Mouse (Mus musculus): ENCODE results near the gene Trp53i11. TPM values are rescaled to one million over a fixed set of nuclear protein-coding genes. Genes with fewer than 3 reads are reported as not detected.

The Trp53i11 gene
- polyA plus RNA-seq, 1 experiment from 2014 or later: 48.9 TPM

DNA sequence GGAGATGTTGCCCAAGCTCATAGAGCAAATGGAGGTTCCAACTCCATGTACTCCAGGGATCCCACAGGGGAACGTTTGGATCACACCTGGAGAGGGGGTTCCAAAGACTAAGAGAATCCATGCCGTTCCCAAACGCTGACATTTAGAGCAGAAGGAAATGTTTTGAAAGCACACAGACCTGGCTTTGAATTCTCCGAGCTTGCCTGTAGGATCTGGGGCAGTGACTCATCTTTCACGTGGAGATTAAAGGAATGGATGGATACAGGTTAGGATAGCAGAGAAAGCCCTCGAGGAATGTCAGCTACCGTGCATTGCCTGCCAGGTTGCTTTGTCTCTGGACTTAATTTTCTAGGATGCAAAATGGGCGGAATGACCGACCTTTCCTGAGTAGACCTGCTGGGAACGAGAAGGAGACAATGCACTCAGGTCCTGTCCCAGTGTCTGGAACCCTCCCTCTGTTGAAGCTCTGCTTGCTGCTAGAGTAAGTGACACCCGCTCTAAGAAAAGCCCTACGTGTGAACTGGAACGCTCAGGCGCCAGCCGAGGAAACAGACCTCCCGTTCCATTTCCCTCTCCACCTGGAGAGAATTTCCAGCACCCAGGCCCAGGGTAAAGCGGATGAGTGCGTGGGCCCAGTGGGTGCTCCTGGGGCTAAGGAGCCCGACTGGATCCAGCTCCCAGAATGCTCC is 17.0 kb upstream of the Trp53i11 start:
- H3K4me1 ChIP-seq (replicated peaks; ENCODE audit: control insufficient read depth, insufficient read depth, low read length): peaks cover 10% of the 10 kb centered on the region
- no peak overlapping the region for H3K4me3 ChIP-seq (ENCODE audit: low read length)
- no peaks in the 10 kb centered on the region for H3K9me3 ChIP-seq (ENCODE audit: control insufficient read depth, low read length)
- H3K9ac ChIP-seq (ENCODE audit: low read length): no peak overlapping the region
- no peak overlapping the region for H3K4me2 ChIP-seq (ENCODE audit: low read depth, low read length)
- no peak for ATAC-seq (ENCODE audit: low read depth)
- 60% methylated on average over 19 of the region's 19 CpGs for WGBS
- H3K36me3 ChIP-seq (ENCODE audit: control insufficient read depth, insufficient read depth, low read length): no peaks in the 10 kb centered on the region
- H3K27ac ChIP-seq (ENCODE audit: low read length): no peak overlapping the region
- no peaks in the 10 kb centered on the region for H3K27me3 ChIP-seq (ENCODE audit: control insufficient read depth, insufficient read depth, low read depth, low read length)

DNA sequence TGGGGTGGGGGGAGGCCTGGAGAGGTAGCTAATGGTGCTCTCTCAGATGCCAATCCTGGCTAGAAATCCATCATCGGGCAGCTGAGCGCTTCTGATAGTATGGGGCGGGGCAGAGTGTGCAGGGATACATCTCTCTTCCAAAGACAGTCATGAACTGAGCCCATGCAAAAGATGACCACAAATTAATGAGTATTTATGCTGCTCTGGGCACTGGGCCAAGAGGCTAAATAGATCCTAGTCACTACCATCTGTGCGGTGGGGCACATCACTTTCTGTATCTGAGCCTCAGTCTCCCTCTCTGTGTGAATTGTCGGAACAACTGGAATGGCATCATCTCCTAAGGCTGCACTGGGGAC is 16.5 kb upstream of the Trp53i11 start:
- WGBS: 52% methylated on average over 5 of the region's 5 CpGs
- Histone ChIP-seq H3K4me1 (replicated peaks; ENCODE audit: control insufficient read depth, insufficient read depth, low read length) (peaks cover 15% of the 10 kb centered on the region), H3K9me3 (ENCODE audit: control insufficient read depth, low read length) (no peaks in the 10 kb centered on the region), H3K4me3 (ENCODE audit: low read length) (no peak overlapping the region), H3K4me2 (ENCODE audit: low read depth, low read length) (no peak overlapping the region), H3K36me3 (ENCODE audit: control insufficient read depth, insufficient read depth, low read length) (no peaks in the 10 kb centered on the region), H3K27ac (ENCODE audit: low read length) (no peak overlapping the region), H3K9ac (ENCODE audit: low read length) (no peak overlapping the region), H3K27me3 (ENCODE audit: control insufficient read depth, insufficient read depth, low read depth, low read length) (no peaks in the 10 kb centered on the region)
- ATAC-seq (ENCODE audit: low read depth): no peak

DNA sequence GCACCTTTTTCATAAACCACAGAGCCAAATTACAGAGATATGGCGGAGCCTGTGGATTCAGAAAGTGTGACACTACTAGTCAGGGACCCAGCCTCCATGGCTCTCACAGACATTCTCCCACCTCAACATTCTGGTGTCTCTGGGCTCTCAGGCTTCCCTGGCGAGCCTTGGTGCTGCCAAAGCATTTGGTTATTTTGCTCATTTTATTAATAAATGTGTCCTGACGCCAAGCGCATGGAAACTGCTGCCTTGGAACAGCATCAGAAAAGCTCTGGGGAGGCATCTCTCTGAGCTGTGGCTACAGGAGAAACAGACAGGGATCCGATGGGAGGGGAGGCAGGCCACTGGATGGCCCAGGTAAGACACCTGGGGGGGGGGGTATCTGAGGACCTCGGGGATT is 15.4 kb upstream of the Trp53i11 start:
- Histone ChIP-seq H3K4me2 (ENCODE audit: low read depth, low read length) (no peak overlapping the region), H3K27ac (ENCODE audit: low read length) (no peak overlapping the region), H3K9me3 (ENCODE audit: control insufficient read depth, low read length) (no peaks in the 10 kb centered on the region), H3K4me3 (ENCODE audit: low read length) (no peak overlapping the region), H3K4me1 (replicated peaks; ENCODE audit: control insufficient read depth, insufficient read depth, low read length) (peaks cover 21% of the 10 kb centered on the region), H3K36me3 (ENCODE audit: control insufficient read depth, insufficient read depth, low read length) (no peaks in the 10 kb centered on the region), H3K27me3 (ENCODE audit: control insufficient read depth, insufficient read depth, low read depth, low read length) (no peaks in the 10 kb centered on the region), H3K9ac (ENCODE audit: low read length) (no peak overlapping the region)
- no peak for ATAC-seq (ENCODE audit: low read depth)
- WGBS: 77% methylated on average over 6 of the region's 6 CpGs

DNA sequence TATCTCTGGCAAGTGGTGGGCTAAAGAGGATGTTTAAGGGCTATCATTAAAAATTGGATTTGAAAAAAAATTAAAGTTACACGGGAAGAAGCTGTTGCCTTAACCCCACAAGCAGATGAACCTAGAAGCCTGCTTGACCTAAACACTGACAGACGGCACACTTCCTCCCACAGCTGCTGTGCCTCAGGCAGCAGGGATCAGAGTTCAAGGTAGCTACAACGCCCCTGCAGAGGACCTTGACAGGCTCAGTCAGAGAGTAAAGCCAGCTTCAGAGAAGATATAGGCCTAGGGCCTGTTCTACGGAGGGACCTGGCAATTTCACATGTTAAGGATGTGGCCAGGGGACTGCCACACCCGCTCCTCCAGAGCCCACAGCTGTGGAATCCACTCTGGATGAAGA is 14.9 kb upstream of the Trp53i11 start:
- no peaks in the 10 kb centered on the region for H3K9me3 ChIP-seq (ENCODE audit: control insufficient read depth, low read length)
- ATAC-seq (ENCODE audit: low read depth): no peak
- peaks cover 26% of the 10 kb centered on the region for H3K4me1 ChIP-seq (replicated peaks; ENCODE audit: control insufficient read depth, insufficient read depth, low read length)
- no peaks in the 10 kb centered on the region for H3K36me3 ChIP-seq (ENCODE audit: control insufficient read depth, insufficient read depth, low read length)
- H3K9ac ChIP-seq (ENCODE audit: low read length): no peak overlapping the region
- no peak overlapping the region for H3K4me2 ChIP-seq (ENCODE audit: low read depth, low read length)
- H3K27me3 ChIP-seq (ENCODE audit: control insufficient read depth, insufficient read depth, low read depth, low read length): no peaks in the 10 kb centered on the region
- no peak overlapping the region for H3K27ac ChIP-seq (ENCODE audit: low read length)
- H3K4me3 ChIP-seq (ENCODE audit: low read length): no peak overlapping the region
- WGBS: 46% methylated on average over 5 of the region's 5 CpGs

DNA sequence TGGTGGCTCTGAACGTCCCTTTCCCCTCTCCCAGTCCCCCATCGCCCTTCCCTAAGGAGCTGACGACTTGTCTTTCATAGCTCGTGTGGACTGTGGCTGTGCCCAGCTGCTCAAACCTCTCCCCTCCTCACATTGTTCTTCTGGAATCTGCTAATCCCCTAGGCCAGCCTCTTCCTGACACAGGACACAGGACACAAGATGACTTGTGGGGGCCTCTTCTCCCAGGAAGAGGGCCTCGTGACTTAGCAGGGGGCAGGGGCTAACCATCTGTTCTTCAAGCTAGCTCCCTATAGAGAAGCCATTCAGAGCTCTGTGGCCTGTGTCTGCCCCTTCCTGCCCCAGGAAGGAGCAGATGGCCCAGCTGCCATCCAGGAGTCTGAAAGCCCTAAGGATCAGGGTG is 13.2 kb upstream of the Trp53i11 start:
- Histone ChIP-seq H3K9ac (ENCODE audit: low read length) (no peak overlapping the region), H3K27ac (ENCODE audit: low read length) (no peak overlapping the region), H3K4me2 (ENCODE audit: low read depth, low read length) (no peak overlapping the region), H3K4me1 (replicated peaks; ENCODE audit: control insufficient read depth, insufficient read depth, low read length) (peaks cover 26% of the 10 kb centered on the region), H3K27me3 (ENCODE audit: control insufficient read depth, insufficient read depth, low read depth, low read length) (peaks cover 8% of the 10 kb centered on the region), H3K4me3 (ENCODE audit: low read length) (no peak overlapping the region), H3K36me3 (ENCODE audit: control insufficient read depth, insufficient read depth, low read length) (no peaks in the 10 kb centered on the region), H3K9me3 (ENCODE audit: control insufficient read depth, low read length) (no peaks in the 10 kb centered on the region)
- 36% methylated on average over 5 of the region's 5 CpGs for WGBS
- ATAC-seq (ENCODE audit: low read depth): no peak

DNA sequence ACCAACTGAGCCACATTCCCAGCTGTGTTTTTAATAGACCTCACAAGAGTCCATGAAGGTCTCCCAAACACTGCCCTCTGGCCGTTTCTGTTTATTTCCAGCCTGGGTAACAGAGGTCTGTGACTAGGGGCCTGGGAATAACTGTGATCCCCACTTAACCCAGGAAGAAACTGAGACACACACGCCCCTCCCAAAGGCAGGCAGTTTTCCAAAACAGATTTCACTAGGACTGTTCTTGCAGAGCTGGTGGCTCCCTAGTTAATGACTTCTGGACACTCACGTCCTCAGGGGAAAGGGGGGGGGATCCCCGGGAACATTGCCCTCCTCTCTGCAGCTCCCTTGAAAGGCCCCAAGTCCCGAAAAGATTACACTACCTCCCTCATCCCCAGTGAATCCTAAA is 12.1 kb upstream of the Trp53i11 start:
- no peaks in the 10 kb centered on the region for H3K36me3 ChIP-seq (ENCODE audit: control insufficient read depth, insufficient read depth, low read length)
- peaks cover 26% of the 10 kb centered on the region for H3K4me1 ChIP-seq (replicated peaks; ENCODE audit: control insufficient read depth, insufficient read depth, low read length)
- peaks cover 12% of the 10 kb centered on the region for H3K27me3 ChIP-seq (ENCODE audit: control insufficient read depth, insufficient read depth, low read depth, low read length)
- H3K4me2 ChIP-seq (ENCODE audit: low read depth, low read length): no peak overlapping the region
- no peak overlapping the region for H3K4me3 ChIP-seq (ENCODE audit: low read length)
- peak; percentile 57 for ATAC-seq (ENCODE audit: low read depth)
- H3K9me3 ChIP-seq (ENCODE audit: control insufficient read depth, low read length): no peaks in the 10 kb centered on the region
- WGBS: 31% methylated on average over 5 of the region's 5 CpGs
- no peak overlapping the region for H3K9ac ChIP-seq (ENCODE audit: low read length)
- no peak overlapping the region for H3K27ac ChIP-seq (ENCODE audit: low read length)

DNA sequence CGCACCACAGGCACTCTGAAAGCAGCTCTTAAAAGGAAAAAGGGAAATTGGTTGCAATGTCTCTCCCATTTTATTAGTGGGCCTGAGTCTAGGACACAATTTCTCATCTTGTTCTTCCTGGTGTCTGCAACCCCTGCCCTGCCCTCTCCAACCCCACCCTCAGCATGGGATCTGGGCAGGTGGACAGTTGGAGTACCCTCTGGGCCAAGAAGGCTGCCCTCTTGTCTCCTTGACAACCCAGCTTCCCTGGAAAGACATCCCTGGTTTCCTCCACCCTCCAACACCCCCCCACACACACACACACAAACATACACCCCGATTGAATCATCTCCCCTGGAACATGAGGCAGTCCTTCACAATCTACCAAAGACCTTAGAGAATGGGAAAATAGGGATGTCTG is 11.6 kb upstream of the Trp53i11 start:
- Histone ChIP-seq H3K4me3 (ENCODE audit: low read length) (no peak overlapping the region), H3K9ac (ENCODE audit: low read length) (no peak overlapping the region), H3K4me1 (replicated peaks; ENCODE audit: control insufficient read depth, insufficient read depth, low read length) (peaks cover 26% of the 10 kb centered on the region), H3K27me3 (ENCODE audit: control insufficient read depth, insufficient read depth, low read depth, low read length) (peaks cover 12% of the 10 kb centered on the region), H3K36me3 (ENCODE audit: control insufficient read depth, insufficient read depth, low read length) (no peaks in the 10 kb centered on the region), H3K9me3 (ENCODE audit: control insufficient read depth, low read length) (no peaks in the 10 kb centered on the region), H3K4me2 (ENCODE audit: low read depth, low read length) (no peak overlapping the region), H3K27ac (ENCODE audit: low read length) (no peak overlapping the region)
- WGBS: 67% methylated on average over 2 of the region's 2 CpGs
- ATAC-seq (ENCODE audit: low read depth): no peak

DNA sequence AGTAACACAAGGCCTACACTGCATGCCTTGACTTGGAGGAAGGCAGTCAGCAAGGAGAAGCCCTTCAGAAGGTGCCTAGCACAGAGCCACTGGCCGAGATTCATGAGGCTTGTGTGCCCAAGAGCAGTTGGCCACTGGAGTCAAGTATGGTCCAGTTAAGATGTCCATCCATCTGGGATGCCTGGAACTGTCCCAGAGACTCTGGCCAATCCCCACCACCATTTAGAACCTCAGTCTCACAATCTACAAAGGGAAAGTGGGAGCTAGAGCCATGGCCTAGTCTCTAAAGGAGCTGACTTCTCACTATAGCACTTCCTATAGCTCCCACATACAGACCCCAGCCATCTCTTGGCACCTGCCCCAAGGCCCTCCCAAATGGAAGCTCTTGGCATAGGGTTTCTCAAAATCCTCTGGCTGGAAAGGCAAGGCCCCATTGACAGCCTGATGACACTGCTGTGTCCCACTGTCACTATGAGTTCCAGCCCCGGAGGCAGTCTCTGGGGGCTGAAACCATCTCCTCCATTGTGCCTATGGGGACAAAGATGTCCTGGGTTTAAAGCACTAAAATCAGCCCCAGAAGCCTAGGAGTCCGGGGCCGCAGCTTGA is 11.1 kb upstream of the Trp53i11 start:
- Histone ChIP-seq H3K27ac (ENCODE audit: low read length) (no peak overlapping the region), H3K4me1 (replicated peaks; ENCODE audit: control insufficient read depth, insufficient read depth, low read length) (peaks cover 24% of the 10 kb centered on the region), H3K4me3 (ENCODE audit: low read length) (no peak overlapping the region), H3K36me3 (ENCODE audit: control insufficient read depth, insufficient read depth, low read length) (no peaks in the 10 kb centered on the region), H3K9me3 (ENCODE audit: control insufficient read depth, low read length) (no peaks in the 10 kb centered on the region), H3K9ac (ENCODE audit: low read length) (no peak overlapping the region), H3K4me2 (ENCODE audit: low read depth, low read length) (no peak overlapping the region), H3K27me3 (ENCODE audit: control insufficient read depth, insufficient read depth, low read depth, low read length) (peaks cover 12% of the 10 kb centered on the region)
- WGBS: 30% methylated on average over 4 of the region's 4 CpGs
- ATAC-seq (ENCODE audit: low read depth): no peak

DNA sequence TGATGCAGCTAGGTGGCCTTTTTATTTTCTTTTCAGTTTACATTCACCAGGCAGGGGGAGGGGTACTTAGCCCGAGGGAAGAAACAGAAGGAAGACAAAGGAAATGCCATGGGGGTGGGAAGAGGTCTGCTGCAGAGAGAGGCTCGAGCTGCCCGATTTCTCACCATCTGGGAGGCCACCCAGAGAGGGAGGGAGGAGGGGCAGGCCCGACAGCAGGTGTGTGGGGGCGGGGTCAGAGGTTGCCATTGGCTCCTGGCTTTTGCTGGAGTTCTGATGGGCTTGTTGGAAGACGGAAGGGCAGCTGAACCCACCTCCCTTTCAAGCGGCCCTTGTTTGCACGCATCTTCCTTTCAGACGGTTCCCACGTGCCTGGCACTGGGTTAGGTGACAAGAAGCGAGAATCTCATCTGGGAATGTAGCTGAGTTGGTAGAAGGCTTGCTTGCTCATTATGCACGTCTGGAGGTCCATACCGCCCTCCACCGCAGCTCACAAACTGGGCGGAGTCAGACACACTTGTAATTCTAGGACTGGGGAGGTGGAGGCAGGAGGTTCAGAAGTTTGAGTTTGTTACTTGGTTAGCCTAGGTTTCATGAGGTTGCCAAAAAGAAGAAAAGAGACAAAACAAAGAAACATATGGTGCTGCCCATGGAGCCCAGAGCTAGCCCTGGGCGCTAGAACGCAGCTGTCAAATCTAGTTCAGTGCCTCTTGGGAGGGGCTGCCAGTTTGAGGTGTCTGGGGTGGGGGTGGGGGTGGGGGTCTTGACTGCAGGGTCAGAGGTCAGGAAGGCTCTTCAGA is 10.3 kb upstream of the Trp53i11 start:
- Histone ChIP-seq H3K4me2 (ENCODE audit: low read depth, low read length) (peak overlapping the region; percentile 42), H3K27ac (ENCODE audit: low read length) (no peak overlapping the region), H3K9ac (ENCODE audit: low read length) (no peak overlapping the region), H3K36me3 (ENCODE audit: control insufficient read depth, insufficient read depth, low read length) (no peaks in the 10 kb centered on the region), H3K4me1 (replicated peaks; ENCODE audit: control insufficient read depth, insufficient read depth, low read length) (peaks cover 23% of the 10 kb centered on the region), H3K4me3 (ENCODE audit: low read length) (peak overlapping the region; percentile 16; the same call in 1 of the 2 replicates), H3K9me3 (ENCODE audit: control insufficient read depth, low read length) (no peaks in the 10 kb centered on the region), H3K27me3 (ENCODE audit: control insufficient read depth, insufficient read depth, low read depth, low read length) (peaks cover 12% of the 10 kb centered on the region)
- 11% methylated on average over 17 of the region's 17 CpGs for WGBS
- ATAC-seq (ENCODE audit: low read depth): peak; percentile 32; the same call in 1 of the 2 replicates

Measured in lung, embryonic 16.5 days (tissue).